Mouse (Mus musculus) lung, adult 2 months (tissue): ENCODE results near the gene Thoc6.

Source experiments
- CTCF ChIP-seq: fragments of 200-500 bp; IDR thresholded peaks from 2 replicates; pipeline ENCODE4 v1.5.1; 2011; ENCODE audit warnings: mild to moderate bottlenecking, low read length, control low read depth; ENCODE audit not compliant: insufficient read depth
- POLR2A ChIP-seq: fragments of 200-500 bp; IDR thresholded peaks from 2 replicates; pipeline ENCODE4 v1.6.1; 2011; ENCODE audit warnings: low read depth, mild to moderate bottlenecking, control low read depth, low read length, borderline replicate concordance; ENCODE audit errors: extremely low read depth

GRCm38 (mm10) chr17:23683856-23684672 is 10.4 kb upstream of the Thoc6 start, which contains the start of gene Cldn9:
- TF ChIP-seq POLR2A (no peak), CTCF (no peak)
